Comparison of ENCODE assay signal across 7 mouse cellular contexts in genomic region chr17:63803599-63803998, GRCm38 (mm10). TPM values are rescaled to one million over a fixed set of nuclear protein-coding genes. Genes with fewer than 3 reads are reported as not detected.
A peak's percentile ranks its signal among the peaks of the same experiment; 100 is the strongest.
DNase-seq lines count a peak whose midpoint lies in the region; TF ChIP-seq lines count a peak whose summit lies in the region.

No protein-coding gene starts in this region.

- WGBS in spleen, adult 2 months: 30% methylated on average over 11 of the region's 11 CpGs

- in situ Hi-C loops in ES-E14 (cut with MboI; ENCODE audit: low sequenced_read_pairs in 2 of 2, unreplicated experiment in 2 of 2): no loop called here

- no peak for TF ChIP-seq POLR2A in spleen, adult 2 months (IDR thresholded peaks at IDR 0.05; ENCODE audit: low read depth, low read length)

- H3K4me3 ChIP-seq in ES-E14 (ENCODE audit: insufficient read depth in 1 of 2, low read depth in 1 of 2, low read length in 2 of 2, poor library complexity in 1 of 2, severe bottlenecking in 1 of 2): no peak overlapping the region
- H3K4me3 ChIP-seq in spleen, adult 2 months (ENCODE audit: extremely low read depth, insufficient read depth, insufficient read length): no peak overlapping the region

- no peaks in the 10 kb centered on the region for H3K36me3 ChIP-seq in ES-E14 (ENCODE audit: control insufficient read depth, insufficient read depth, low read length, poor library complexity, severe bottlenecking)
- no peaks in the 10 kb centered on the region for H3K36me3 ChIP-seq in spleen, adult 2 months (ENCODE audit: control insufficient read depth, insufficient read depth, low read length)

- peak; percentile 79 for DNase-seq in A20 (ENCODE audit: low read depth, low spot score)
- peak; percentile 66 for DNase-seq in ES-E14 (ENCODE audit: low read depth, low spot score)
- peak; percentile 74 for DNase-seq in cerebellum, adult 8-10 months
- peak; percentile 68 for DNase-seq in gastrocnemius, postnatal 14 days
- peak; percentile 55 for DNase-seq in layer of hippocampus, adult 9-10 months (ENCODE audit: low spot score)
- peak; percentile 84 for DNase-seq in lung, postnatal 36 days
- DNase-seq in spleen, adult 2 months (ENCODE audit: low read depth in 1 of 2, low spot score in 2 of 2): peak in 1 of 2 experiments; percentile 35

- no peaks in the 10 kb centered on the region for H3K9me3 ChIP-seq in ES-E14 (ENCODE audit: control insufficient read depth, insufficient read depth, low read depth, low read length)

- intact Hi-C loops in gastrocnemius, postnatal 14 days (cut with DNase I; ENCODE audit: low total_unique reads): no loop called here

- H3K4me1 ChIP-seq in ES-E14 (ENCODE audit: control insufficient read depth in 2 of 2, insufficient read depth in 2 of 2, low read length in 2 of 2, poor library complexity in 1 of 2): no peaks in the 10 kb centered on the region
- H3K4me1 ChIP-seq in spleen, adult 2 months (ENCODE audit: control insufficient read depth, insufficient read depth, insufficient read length): no peaks in the 10 kb centered on the region

- no peaks in the 10 kb centered on the region for H3K27me3 ChIP-seq in spleen, adult 2 months (ENCODE audit: control insufficient read depth, insufficient read depth, low read length)

- peak; percentile 47; the same call in 1 of the 2 replicates for TF ChIP-seq CTCF in spleen, adult 2 months (IDR thresholded peaks at IDR 0.05; ENCODE audit: extremely low read depth, insufficient read depth, insufficient read length, insufficient replicate concordance)

- no peak overlapping the region for H3K27ac ChIP-seq in ES-E14 (ENCODE audit: insufficient read depth, low read depth, low read length, poor library complexity, severe bottlenecking)
- H3K27ac ChIP-seq in spleen, adult 2 months (ENCODE audit: insufficient read depth, low read length): no peak overlapping the region

- H3K9ac ChIP-seq in ES-E14 (ENCODE audit: insufficient read depth, low read depth, low read length, poor library complexity, severe bottlenecking): no peak overlapping the region

TF ChIP-seq in ES-E14, 5 proteins besides CTCF, POLR2A, EP300 and RAD21:
- peak; percentile 78; the same call in 1 of the 2 replicates for TF ChIP-seq ZC3H11A (IDR thresholded peaks at IDR 0.05; ENCODE audit: borderline replicate concordance, low read depth, low read length)
- no peak for TF ChIP-seq MAFK (IDR thresholded peaks at IDR 0.05; ENCODE audit: insufficient read depth, low read depth, low read length)

RNA-seq across cellular contexts. Expression of gene Fer, which starts 59.3 kb away (rescaled TPM):
- 13.8 and 14.2 TPM in 2 replicates for total RNA-seq in ES-E14 (2012; rRNA removed)
- total RNA-seq in gastrocnemius, postnatal 14 days (2021): 10 to 100 TPM; 11.1 to 13.4 TPM
- polyA plus RNA-seq in spleen, adult 2 months (2012; rRNA removed): 0.50 and 0.56 TPM in 2 replicates

RNA-seq across cellular contexts. Expression of gene A930002H24Rik, which starts 60.0 kb away (rescaled TPM):
- 0.71 and 1.0 TPM in 2 replicates for total RNA-seq in ES-E14 (2012; rRNA removed)
- total RNA-seq in gastrocnemius, postnatal 14 days (2021): not detected
- polyA plus RNA-seq in spleen, adult 2 months (2012; rRNA removed): 0.43 and 0.82 TPM in 2 replicates
